ENCODE assay signal across 8 mouse cellular contexts in genomic region chr13:95286989-95287388, GRCm38 (mm10). TPM values are rescaled to one million over a fixed set of nuclear protein-coding genes. Genes with fewer than 3 reads are reported as not detected.
DNase-seq lines count a peak whose midpoint lies in the region; ATAC-seq and TF ChIP-seq lines count a peak whose summit lies in the region.

No protein-coding gene starts in this region.

- 2% methylated on average over 7 of the region's 7 CpGs for WGBS in forebrain, embryonic 15.5 days
- under 1% methylated on average over 7 of the region's 7 CpGs for WGBS in lung, postnatal 0 days

- peak; percentile 70 for ATAC-seq in cerebellum, adult (ENCODE audit: insufficient number of reproducible peaks, low FRiP score, low TSS enrichment)
- peak; percentile 82 for ATAC-seq in forebrain, embryonic 15.5 days (replicated peaks)
- ATAC-seq in lung, postnatal 0 days, result peak; percentile 78
- ATAC-seq in erythroblast, adult 5-6 weeks (replicated peaks; ENCODE audit: low FRiP score, poor library complexity, severe bottlenecking), result no peak

- no peaks in the 10 kb centered on the region for H3K36me3 ChIP-seq in forebrain, embryonic 15.5 days
- no peaks in the 10 kb centered on the region for H3K36me3 ChIP-seq in lung, postnatal 0 days (ENCODE audit: insufficient read depth, low read length)

- H3K4me2 ChIP-seq in forebrain, embryonic 15.5 days (replicated peaks), result no peak overlapping the region
- H3K4me2 ChIP-seq in lung, postnatal 0 days (replicated peaks; ENCODE audit: low read depth, low read length), result no peak overlapping the region

- no peaks in the 10 kb centered on the region for H3K4me1 ChIP-seq in forebrain, embryonic 15.5 days
- no peaks in the 10 kb centered on the region for H3K4me1 ChIP-seq in lung, postnatal 0 days (ENCODE audit: insufficient read depth, low read depth, low read length)

- TF ChIP-seq EP300 in lung, postnatal 0 days (IDR thresholded peaks at IDR 0.05), result no peak

- no peaks in the 10 kb centered on the region for H3K9me3 ChIP-seq in forebrain, embryonic 15.5 days
- H3K9me3 ChIP-seq in lung, postnatal 0 days (ENCODE audit: low read length), result no peaks in the 10 kb centered on the region

- H3K4me3 ChIP-seq in forebrain, embryonic 15.5 days, result no peak overlapping the region
- no peak overlapping the region for H3K4me3 ChIP-seq in lung, postnatal 0 days (ENCODE audit: low read depth, low read length)

- no peaks in the 10 kb centered on the region for H3K27me3 ChIP-seq in forebrain, embryonic 15.5 days
- no peaks in the 10 kb centered on the region for H3K27me3 ChIP-seq in lung, postnatal 0 days (replicated peaks; ENCODE audit: insufficient read depth, low read length)

- peak; percentile 75 for DNase-seq in Muller cell, postnatal 12 days (ENCODE audit: inconsistent ontology term)
- peak; percentile 81 for DNase-seq in heart, postnatal 4 days
- DNase-seq in layer of hippocampus, adult 18-20 months (ENCODE audit: low spot score in 2 of 2), result peak; percentile 69 to 89
- DNase-seq in lung, postnatal 0 days (ENCODE audit: low spot score), result peak; percentile 92
- peak; percentile 81 for DNase-seq in right cerebral cortex, adult 18-20 months

- no peak overlapping the region for H3K27ac ChIP-seq in forebrain, embryonic 15.5 days (replicated peaks)
- no peak overlapping the region for H3K27ac ChIP-seq in lung, postnatal 0 days (ENCODE audit: low read length)

- peak; percentile 98 for TF ChIP-seq CTCF in lung, postnatal 0 days (IDR thresholded peaks at IDR 0.05)

- H3K9ac ChIP-seq in forebrain, embryonic 15.5 days (replicated peaks), result no peak overlapping the region
- H3K9ac ChIP-seq in lung, postnatal 0 days (replicated peaks; ENCODE audit: low read depth), result no peak overlapping the region

RNA-seq across cellular contexts. Expression of gene Zbed3, which starts 36.4 kb away (rescaled TPM):
- 40.4 and 42.7 TPM in 2 replicates for polyA plus RNA-seq in forebrain, embryonic 15.5 days (2015; fragmentation: Nextera tagmentation; extraction: Ambion mirVana)
- 10 to 100 TPM; 47.5 to 49.6 TPM for total RNA-seq in heart, postnatal 4 days (2021)
- total RNA-seq in layer of hippocampus, adult 18-20 months (2021), result 10 to 100 TPM; 11.7 to 13.3 TPM
- 26.1 and 27.2 TPM in 2 replicates for polyA plus RNA-seq in lung, postnatal 0 days (2015; fragmentation: Nextera tagmentation; extraction: Ambion mirVana)
- 5.9 and 7.7 TPM in 2 replicates for total RNA-seq in erythroblast, adult 5-6 weeks (2015; ENCODE audit: low replicate concordance)
- total RNA-seq in erythroblast, adult 5-6 weeks (2017; ENCODE audit: low replicate concordance), result 1.1 TPM in 1 of 2 replicates, not detected in the other

RNA-seq across cellular contexts. Expression of gene Pde8b, which starts 36.9 kb away (rescaled TPM):
- polyA plus RNA-seq in forebrain, embryonic 15.5 days (2015; fragmentation: Nextera tagmentation; extraction: Ambion mirVana), result 4.8 and 7.4 TPM in 2 replicates
- total RNA-seq in heart, postnatal 4 days (2021), result 1 to 10 TPM; 3.1 to 4.3 TPM
- 100 to 1,000 TPM; 105 to 109 TPM for total RNA-seq in layer of hippocampus, adult 18-20 months (2021)
- polyA plus RNA-seq in lung, postnatal 0 days (2015; fragmentation: Nextera tagmentation; extraction: Ambion mirVana), result 18.1 and 19.3 TPM in 2 replicates
- total RNA-seq in erythroblast, adult 5-6 weeks (2015; ENCODE audit: low replicate concordance), result 1.5 TPM in 1 of 2 replicates, not detected in the other
- total RNA-seq in erythroblast, adult 5-6 weeks (2017; ENCODE audit: low replicate concordance), result 0.26 TPM in 1 of 2 replicates, not detected in the other

Comparison
In these comparisons a context has a peak if more than half of its experiments do, and no peak if none do; other contexts are left out.
1. RNA of gene Pde8b, which starts 36.9 kb away (total RNA-seq): 105 to 109 TPM in layer of hippocampus, adult 18-20 months; 3.1 to 4.3 TPM in heart, postnatal 4 days and 0.26 to 1.5 TPM in erythroblast, adult 5-6 weeks; every median in the first group is over 10 times any median in the second.
2. Peak in every context shown above with its lines, with median percentiles within 50 percentile points of each other: DNase-seq.